Mouse (Mus musculus): ENCODE data around the gene Glb1l. TPM values are rescaled to one million over a fixed set of nuclear protein-coding genes. Genes with fewer than 3 reads are reported as not detected.

Gene Glb1l
- polyA plus RNA-seq, 1 experiment from 2014 or later, result 6.8 TPM

DNA sequence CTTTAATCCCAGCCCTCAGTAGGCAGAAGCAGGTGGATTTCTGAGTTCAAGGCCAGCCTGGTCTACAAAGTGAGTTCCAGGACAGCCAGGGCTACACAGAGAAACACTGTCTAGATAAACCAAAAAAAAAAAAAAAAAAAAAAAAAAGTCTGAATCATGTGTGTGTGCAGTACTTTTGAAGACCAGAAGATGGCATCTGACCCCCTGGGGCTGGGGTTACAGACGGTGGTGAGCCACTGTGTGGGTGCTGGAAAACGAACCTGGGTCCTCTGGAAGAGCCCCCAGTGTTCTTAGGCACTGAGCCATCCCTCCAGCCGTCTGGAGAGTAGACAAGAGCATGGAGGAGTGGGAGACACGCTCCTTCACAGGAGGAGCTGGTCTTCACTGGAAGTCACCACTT, 28.5 kb downstream of the Glb1l start:
- 70% methylated on average over 4 of the region's 4 CpGs for WGBS (ENCODE audit: insufficient replicate concordance)
- H3K4me1 ChIP-seq (ENCODE audit: control insufficient read depth, insufficient read depth, low read length), result peaks cover 12% of the 10 kb centered on the region; the same call in 1 of the 2 replicates

DNA sequence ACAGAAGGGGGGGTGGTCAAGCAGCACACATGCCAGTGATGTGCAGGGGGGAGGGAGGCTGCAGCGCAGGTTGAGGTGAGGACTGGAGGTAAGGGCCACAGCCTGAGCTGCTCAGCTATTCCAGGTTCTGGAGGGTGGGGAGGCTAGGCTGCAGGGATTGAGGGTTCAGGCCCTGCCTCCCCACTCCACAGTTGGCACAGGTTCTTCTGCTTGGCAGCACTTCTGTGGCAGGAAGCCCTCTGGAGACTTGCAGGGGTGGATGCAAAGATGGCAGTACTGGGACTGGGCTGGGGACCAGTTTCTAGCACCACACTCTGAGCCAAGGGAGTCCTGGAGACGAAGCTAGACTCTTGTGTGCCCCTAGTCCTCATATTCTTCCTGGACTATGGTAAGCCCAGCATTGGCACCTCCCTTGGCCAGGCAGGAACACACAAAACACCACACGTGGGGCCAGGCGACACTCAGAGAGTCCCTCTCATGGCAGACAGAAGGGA, 29.2 kb downstream of the Glb1l start:
- Histone ChIP-seq H3K4me3 (ENCODE audit: low read depth, low read length) (no peak overlapping the region), H3K9ac (ENCODE audit: low read depth, low read length) (no peak overlapping the region), H3K27me3 (ENCODE audit: control insufficient read depth, insufficient read depth, low read length) (no peaks in the 10 kb centered on the region), H3K27ac (ENCODE audit: low read depth, low read length) (no peak overlapping the region), H3K36me3 (ENCODE audit: control insufficient read depth, insufficient read depth, low read length) (peaks cover 31% of the 10 kb centered on the region), H3K4me2 (no peak overlapping the region), H3K9me3 (replicated peaks; ENCODE audit: control insufficient read depth, low read length) (no peaks in the 10 kb centered on the region), H3K4me1 (ENCODE audit: control insufficient read depth, insufficient read depth, low read length) (peaks cover 12% of the 10 kb centered on the region; the same call in 1 of the 2 replicates)
- WGBS (ENCODE audit: insufficient replicate concordance), result 86% methylated on average over 4 of the region's 4 CpGs
- no peak for ATAC-seq (replicated peaks; ENCODE audit: insufficient number of reproducible peaks, low FRiP score, low TSS enrichment)

More for the DNA sequence above, 28.5 kb downstream of the Glb1l start:
- no peaks in the 10 kb centered on the region for H3K27me3 ChIP-seq (ENCODE audit: control insufficient read depth, insufficient read depth, low read length)
- no peak overlapping the region for H3K27ac ChIP-seq (ENCODE audit: low read depth, low read length)
- H3K4me3 ChIP-seq (ENCODE audit: low read depth, low read length), result no peak overlapping the region
- H3K9me3 ChIP-seq (replicated peaks; ENCODE audit: control insufficient read depth, low read length), result no peaks in the 10 kb centered on the region
- no peak for ATAC-seq (replicated peaks; ENCODE audit: insufficient number of reproducible peaks, low FRiP score, low TSS enrichment)
- H3K9ac ChIP-seq (ENCODE audit: low read depth, low read length), result no peak overlapping the region
- no peak overlapping the region for H3K4me2 ChIP-seq
- peaks cover 30% of the 10 kb centered on the region for H3K36me3 ChIP-seq (ENCODE audit: control insufficient read depth, insufficient read depth, low read length)

DNA sequence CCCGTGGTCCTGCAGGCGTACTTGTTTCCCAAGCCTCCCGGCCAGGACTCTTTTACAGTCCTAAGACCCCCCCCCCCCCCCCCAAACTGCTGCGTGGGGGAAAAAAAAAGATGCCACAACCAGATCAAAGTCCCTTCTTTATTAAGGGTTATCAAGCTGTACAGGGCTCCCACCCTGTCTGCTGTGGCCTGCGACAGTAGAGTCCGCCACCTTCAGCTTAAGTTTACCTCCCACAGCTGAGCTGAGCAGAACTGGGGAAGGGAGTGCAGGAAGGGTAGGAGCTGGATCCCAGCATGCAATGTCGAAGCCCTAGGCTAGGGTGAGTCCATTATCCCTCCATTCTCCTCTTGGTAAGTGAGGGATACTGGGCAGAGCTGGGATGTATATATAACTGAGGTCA, 29.9 kb downstream of the Glb1l start:
- 34% methylated on average over 7 of the region's 7 CpGs for WGBS (ENCODE audit: insufficient replicate concordance)
- Histone ChIP-seq H3K27ac (ENCODE audit: low read depth, low read length) (no peak overlapping the region), H3K36me3 (ENCODE audit: control insufficient read depth, insufficient read depth, low read length) (peaks cover 25% of the 10 kb centered on the region), H3K27me3 (ENCODE audit: control insufficient read depth, insufficient read depth, low read length) (no peaks in the 10 kb centered on the region), H3K4me1 (ENCODE audit: control insufficient read depth, insufficient read depth, low read length) (peaks cover 12% of the 10 kb centered on the region; the same call in 1 of the 2 replicates), H3K9ac (ENCODE audit: low read depth, low read length) (peak overlapping the region; percentile 76; the same call in 1 of the 2 replicates), H3K4me2 (peak overlapping the region; percentile 93), H3K4me3 (ENCODE audit: low read depth, low read length) (peak overlapping the region; percentile 56; the same call in 1 of the 2 replicates), H3K9me3 (replicated peaks; ENCODE audit: control insufficient read depth, low read length) (no peaks in the 10 kb centered on the region)
- no peak for ATAC-seq (replicated peaks; ENCODE audit: insufficient number of reproducible peaks, low FRiP score, low TSS enrichment)

GRCm38 (mm10) chr1:75180105-75180590, 30.5 kb downstream of the Glb1l start, which contains the start of gene Abcb6:
Gene Abcb6, minus strand, starts transcription at chr1:75180392.
- Histone ChIP-seq H3K9me3 (replicated peaks; ENCODE audit: control insufficient read depth, low read length) (no peaks in the 10 kb centered on the region), H3K4me1 (ENCODE audit: control insufficient read depth, insufficient read depth, low read length) (peaks cover 12% of the 10 kb centered on the region; the same call in 1 of the 2 replicates), H3K27ac (ENCODE audit: low read depth, low read length) (peak within 1 kb of the TSS; percentile 47), H3K9ac (ENCODE audit: low read depth, low read length) (peak within 1 kb of the TSS; percentile 76), H3K4me2 (peak within 1 kb of the TSS; percentile 93), H3K36me3 (ENCODE audit: control insufficient read depth, insufficient read depth, low read length) (peaks cover 20% of the 10 kb centered on the region), H3K4me3 (ENCODE audit: low read depth, low read length) (peak within 1 kb of the TSS; percentile 56), H3K27me3 (ENCODE audit: control insufficient read depth, insufficient read depth, low read length) (no peaks in the 10 kb centered on the region)
- peak; percentile 86 for ATAC-seq (replicated peaks; ENCODE audit: insufficient number of reproducible peaks, low FRiP score, low TSS enrichment)
- under 1% methylated on average over 31 of the region's 31 CpGs for WGBS (ENCODE audit: insufficient replicate concordance)

DNA sequence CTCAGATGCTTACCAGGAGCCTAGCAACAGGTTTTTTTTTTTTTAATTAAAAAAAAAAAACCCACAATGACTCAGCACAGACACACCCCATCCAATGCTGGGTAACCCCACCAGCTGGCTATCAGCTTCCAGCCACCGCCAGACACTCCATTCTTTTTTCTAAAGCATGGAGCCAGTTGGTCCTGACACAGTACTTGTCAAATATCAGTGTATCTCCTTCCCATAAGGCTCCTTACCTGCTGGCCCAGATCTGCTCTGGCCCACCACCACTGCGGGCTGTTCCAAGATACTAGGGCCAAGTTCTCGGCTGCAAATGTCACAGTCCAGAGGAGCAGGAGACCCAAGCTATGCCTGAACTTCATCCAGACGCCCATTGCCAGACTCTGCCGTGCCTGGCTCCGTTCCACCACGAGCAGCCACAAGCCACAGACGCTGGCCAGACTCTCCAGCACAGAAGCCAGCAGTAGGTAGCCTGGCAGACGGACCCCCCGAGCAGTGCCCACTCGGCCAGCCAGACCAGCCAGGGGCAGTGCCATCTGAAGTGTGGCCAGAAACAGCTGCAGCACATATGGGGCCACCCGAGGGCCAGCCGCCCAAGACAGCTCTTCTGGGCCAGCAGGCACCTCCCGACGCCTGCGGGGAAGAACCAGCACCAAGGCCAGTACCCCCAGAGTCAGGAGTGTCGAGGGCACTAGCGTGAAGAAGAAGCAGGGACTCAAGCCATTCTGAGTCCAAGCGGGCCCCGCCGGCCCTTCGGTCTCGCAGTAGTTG, 31.1 kb downstream of the Glb1l start:
- H3K4me3 ChIP-seq (ENCODE audit: low read depth, low read length), result peak overlapping the region; percentile 56
- H3K36me3 ChIP-seq (ENCODE audit: control insufficient read depth, insufficient read depth, low read length), result peaks cover 16% of the 10 kb centered on the region
- peaks cover 12% of the 10 kb centered on the region; the same call in 1 of the 2 replicates for H3K4me1 ChIP-seq (ENCODE audit: control insufficient read depth, insufficient read depth, low read length)
- H3K27me3 ChIP-seq (ENCODE audit: control insufficient read depth, insufficient read depth, low read length), result no peaks in the 10 kb centered on the region
- H3K27ac ChIP-seq (ENCODE audit: low read depth, low read length), result peak overlapping the region; percentile 47
- peak overlapping the region; percentile 76 for H3K9ac ChIP-seq (ENCODE audit: low read depth, low read length)
- peak; percentile 50 for ATAC-seq (replicated peaks; ENCODE audit: insufficient number of reproducible peaks, low FRiP score, low TSS enrichment)
- 6% methylated on average over 23 of the region's 23 CpGs for WGBS (ENCODE audit: insufficient replicate concordance)
- H3K9me3 ChIP-seq (replicated peaks; ENCODE audit: control insufficient read depth, low read length), result no peaks in the 10 kb centered on the region
- H3K4me2 ChIP-seq, result peak overlapping the region; percentile 93

DNA sequence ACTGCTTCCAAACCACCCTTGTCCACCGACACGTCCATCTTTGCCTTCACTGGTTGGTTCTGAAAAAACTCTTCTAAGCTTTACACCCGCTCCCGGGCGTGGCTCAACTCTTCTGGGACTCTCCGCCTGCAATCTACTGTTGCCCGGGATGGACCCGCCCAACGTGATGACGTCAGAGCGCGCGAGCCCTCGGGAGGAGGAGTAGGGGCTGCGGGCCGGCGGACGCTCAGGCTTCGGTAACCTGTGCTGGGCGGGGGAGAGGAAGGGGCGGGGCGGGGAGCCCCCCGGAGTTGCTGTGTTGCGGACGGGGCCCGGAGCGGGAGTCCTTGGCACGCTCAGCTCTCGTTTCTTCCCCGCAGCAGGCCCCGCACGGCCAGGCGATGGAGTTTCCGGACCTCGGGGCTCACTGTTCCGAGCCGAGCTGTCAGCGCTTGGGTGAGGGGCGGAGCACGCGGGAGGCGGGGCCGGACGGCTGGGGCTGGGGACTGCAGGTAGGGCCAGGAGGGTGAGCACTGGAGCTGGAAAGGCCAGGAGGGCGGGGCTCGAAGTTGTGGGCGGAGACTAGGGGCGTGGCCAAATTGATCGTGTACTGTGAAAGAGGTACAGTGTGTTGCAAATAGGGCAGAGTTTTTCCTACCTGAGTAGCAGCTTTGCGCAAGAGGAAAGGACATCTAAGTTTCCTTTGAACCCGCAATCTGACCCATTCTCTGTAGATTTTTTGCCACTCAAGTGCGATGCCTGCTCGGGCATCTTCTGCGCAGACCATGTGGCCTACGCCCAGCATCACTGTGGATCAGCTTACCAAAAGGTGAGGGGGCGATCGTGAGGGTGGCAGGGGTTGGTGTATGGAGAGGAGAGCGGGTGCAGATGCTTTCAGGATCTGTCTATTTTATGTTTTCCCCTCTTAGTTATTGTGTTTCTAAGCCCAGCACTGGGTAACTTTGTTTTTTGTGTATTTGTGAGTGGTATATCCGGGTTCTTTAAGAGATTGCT, 41.8 kb downstream of the Glb1l start, which contains the start of gene Zfand2b:
Gene Zfand2b, plus strand, starts transcription at position 175 of the 993 bp plus-strand sequence.
- ATAC-seq (replicated peaks; ENCODE audit: insufficient number of reproducible peaks, low FRiP score, low TSS enrichment), result peak; percentile 97

GRCm38 (mm10) chr1:75168093-75168471, 42.5 kb downstream of the Glb1l start:
- Histone ChIP-seq H3K27ac (ENCODE audit: low read depth, low read length) (peak overlapping the region; percentile 59), H3K36me3 (ENCODE audit: control insufficient read depth, insufficient read depth, low read length) (peaks cover 17% of the 10 kb centered on the region), H3K4me3 (ENCODE audit: low read depth, low read length) (peak overlapping the region; percentile 58), H3K9me3 (replicated peaks; ENCODE audit: control insufficient read depth, low read length) (no peaks in the 10 kb centered on the region), H3K9ac (ENCODE audit: low read depth, low read length) (peak overlapping the region; percentile 77), H3K27me3 (ENCODE audit: control insufficient read depth, insufficient read depth, low read length) (no peaks in the 10 kb centered on the region), H3K4me1 (ENCODE audit: control insufficient read depth, insufficient read depth, low read length) (peaks cover 6% of the 10 kb centered on the region; the same call in 1 of the 2 replicates), H3K4me2 (peak overlapping the region; percentile 75)
- 8% methylated on average over 7 of the region's 7 CpGs for WGBS (ENCODE audit: insufficient replicate concordance)
- ATAC-seq (replicated peaks; ENCODE audit: insufficient number of reproducible peaks, low FRiP score, low TSS enrichment), result 0 out of 2 replicates have a peak, but pooled peaks have one; percentile 1

More for the DNA sequence above, 41.8 kb downstream of the Glb1l start, which contains the start of gene Zfand2b:
- Histone ChIP-seq H3K27me3 (ENCODE audit: control insufficient read depth, insufficient read depth, low read length) (no peaks in the 10 kb centered on the region), H3K4me3 (ENCODE audit: low read depth, low read length) (peak within 1 kb of the TSS; percentile 58), H3K4me2 (peak within 1 kb of the TSS; percentile 75), H3K9me3 (replicated peaks; ENCODE audit: control insufficient read depth, low read length) (no peaks in the 10 kb centered on the region), H3K36me3 (ENCODE audit: control insufficient read depth, insufficient read depth, low read length) (peaks cover 17% of the 10 kb centered on the region), H3K4me1 (ENCODE audit: control insufficient read depth, insufficient read depth, low read length) (peaks cover 6% of the 10 kb centered on the region; the same call in 1 of the 2 replicates), H3K9ac (ENCODE audit: low read depth, low read length) (peak within 1 kb of the TSS; percentile 77), H3K27ac (ENCODE audit: low read depth, low read length) (peak within 1 kb of the TSS; percentile 59)
- under 1% methylated on average over 56 of the region's 59 CpGs for WGBS (ENCODE audit: insufficient replicate concordance)

DNA sequence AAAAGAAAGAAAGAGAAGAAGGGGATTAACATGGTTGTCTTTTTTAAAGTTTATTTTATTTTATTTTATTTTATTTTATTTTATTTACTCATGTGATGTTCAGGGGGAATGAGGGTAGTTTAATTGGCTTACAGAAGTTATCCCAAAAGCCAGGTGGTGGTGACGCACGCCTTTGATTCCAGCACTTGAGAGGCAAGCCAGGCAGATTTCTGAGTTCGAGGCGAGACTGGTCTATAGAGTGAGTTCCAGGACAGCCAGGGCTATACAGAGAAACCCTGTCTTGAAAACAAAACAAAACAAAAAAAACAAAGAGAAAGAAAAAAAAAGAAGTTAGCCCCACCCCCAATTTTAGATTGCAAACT, 50.4 kb downstream of the Glb1l start:
- Histone ChIP-seq H3K27ac (ENCODE audit: low read depth, low read length) (no peak overlapping the region), H3K27me3 (ENCODE audit: control insufficient read depth, insufficient read depth, low read length) (no peaks in the 10 kb centered on the region), H3K9ac (ENCODE audit: low read depth, low read length) (no peak overlapping the region), H3K36me3 (ENCODE audit: control insufficient read depth, insufficient read depth, low read length) (no peaks in the 10 kb centered on the region), H3K4me2 (no peak overlapping the region), H3K9me3 (replicated peaks; ENCODE audit: control insufficient read depth, low read length) (no peaks in the 10 kb centered on the region), H3K4me3 (ENCODE audit: low read depth, low read length) (no peak overlapping the region), H3K4me1 (ENCODE audit: control insufficient read depth, insufficient read depth, low read length) (no peaks in the 10 kb centered on the region)
- WGBS (ENCODE audit: insufficient replicate concordance), result 54% methylated on average over 4 of the region's 4 CpGs
- ATAC-seq (replicated peaks; ENCODE audit: insufficient number of reproducible peaks, low FRiP score, low TSS enrichment), result no peak
